Mouse (Mus musculus): ENCODE results near the gene Clic4.

Clic4 gene

GRCm38 (mm10) chr4:135258521-135258920 is 14.1 kb downstream of the Clic4 start:
- no peak for DNase-seq (ENCODE audit: low read depth, low spot score)

GRCm38 (mm10) chr4:135257881-135258476 is 14.6 kb downstream of the Clic4 start:
- DNase-seq (ENCODE audit: low read depth, low spot score), result no peak

- DNase-seq (ENCODE audit: low read depth, low spot score), result no peak
Observed at GRCm38 (mm10) chr4:135256536-135257450, 15.8 kb downstream of the Clic4 start.

GRCm38 (mm10) chr4:135254770-135255169 is 17.8 kb downstream of the Clic4 start:
- DNase-seq (ENCODE audit: low read depth, low spot score), result no peak

GRCm38 (mm10) chr4:135254321-135254720 is 18.3 kb downstream of the Clic4 start:
- no peak for DNase-seq (ENCODE audit: low read depth, low spot score)

- no peak for DNase-seq (ENCODE audit: low read depth, low spot score)
Observed at GRCm38 (mm10) chr4:135253239-135254039, 19.2 kb downstream of the Clic4 start.

- no peak for DNase-seq (ENCODE audit: low read depth, low spot score)
Observed at GRCm38 (mm10) chr4:135251801-135252200, 20.8 kb downstream of the Clic4 start.

GRCm38 (mm10) chr4:135248250-135249018 is 24.2 kb downstream of the Clic4 start:
- no peak for DNase-seq (ENCODE audit: low read depth, low spot score)

- no peak for DNase-seq (ENCODE audit: low read depth, low spot score)
Observed at GRCm38 (mm10) chr4:135246866-135247756, 25.5 kb downstream of the Clic4 start.

GRCm38 (mm10) chr4:135246444-135246843 is 26.2 kb downstream of the Clic4 start:
- no peak for DNase-seq (ENCODE audit: low read depth, low spot score)

- no peak for DNase-seq (ENCODE audit: low read depth, low spot score)
Observed at GRCm38 (mm10) chr4:135245841-135246240, 26.8 kb downstream of the Clic4 start.

- DNase-seq (ENCODE audit: low read depth, low spot score), result no peak
Observed at GRCm38 (mm10) chr4:135244335-135244734, 28.3 kb downstream of the Clic4 start.

- no peak for DNase-seq (ENCODE audit: low read depth, low spot score)
Observed at GRCm38 (mm10) chr4:135242913-135243541, 29.6 kb downstream of the Clic4 start.

- no peak for DNase-seq (ENCODE audit: low read depth, low spot score)
Observed at GRCm38 (mm10) chr4:135242383-135242782, 30.2 kb downstream of the Clic4 start.

GRCm38 (mm10) chr4:135241669-135242068 is 30.9 kb downstream of the Clic4 start:
- no peak for DNase-seq (ENCODE audit: low read depth, low spot score)

- no peak for DNase-seq (ENCODE audit: low read depth, low spot score)
Observed at GRCm38 (mm10) chr4:135241106-135241505, 31.5 kb downstream of the Clic4 start.

GRCm38 (mm10) chr4:135240329-135240728 is 32.3 kb downstream of the Clic4 start:
- no peak for DNase-seq (ENCODE audit: low read depth, low spot score)

- no peak for DNase-seq (ENCODE audit: low read depth, low spot score)
Observed at GRCm38 (mm10) chr4:135238706-135239510, 33.7 kb downstream of the Clic4 start.

- DNase-seq (ENCODE audit: low read depth, low spot score), result no peak
Observed at GRCm38 (mm10) chr4:135236658-135237057, 36.0 kb downstream of the Clic4 start.

Data from retina, postnatal 7 days (tissue).